Mouse (Mus musculus) lung, postnatal 0 days (tissue): ENCODE measurements around the gene Lcn2.

ENCODE experiments used
- CTCF ChIP-seq: IDR thresholded peaks from 2 replicates; pipeline ENCODE4 v1.5.1; 2016; ENCODE audit warnings: antibody characterized with exemption, mild to moderate bottlenecking
- EP300 ChIP-seq: IDR thresholded peaks from 2 replicates; pipeline ENCODE4 v1.6.1; 2016; ENCODE audit warnings: antibody characterized with exemption, mild to moderate bottlenecking, control low read depth

DNA sequence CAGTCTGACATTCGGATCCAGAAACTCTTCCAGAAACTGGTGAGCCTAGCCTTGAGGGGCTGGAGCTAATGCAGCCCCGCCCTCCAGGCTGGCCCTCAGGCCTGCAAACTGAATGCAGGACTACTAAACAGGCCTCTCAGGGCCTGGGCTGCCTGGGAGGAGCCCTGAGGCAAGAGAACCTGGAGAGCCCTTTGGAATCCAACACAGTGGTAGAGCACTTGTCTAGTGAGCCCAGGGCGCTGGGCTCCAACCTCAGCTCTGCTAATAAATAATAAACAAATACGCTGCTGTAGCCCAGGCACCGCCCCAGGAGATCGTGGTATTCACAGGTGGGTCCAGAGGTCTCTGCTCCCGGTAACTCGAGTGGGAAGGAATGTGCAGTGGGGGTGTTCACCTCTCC lies 2.8 kb upstream of the Lcn2 start:
- TF ChIP-seq CTCF (no peak), EP300 (no peak)
